Mouse (Mus musculus): ENCODE data around the gene Boll. TPM values are rescaled to one million over a fixed set of nuclear protein-coding genes. Genes with fewer than 3 reads are reported as not detected.

Boll gene
- polyA plus RNA-seq, 1 experiment from 2014 or later, result not detected

- no peaks in the 10 kb centered on the region for H3K36me3 ChIP-seq (ENCODE audit: control insufficient read depth, insufficient read depth, low read length)
- H3K9me3 ChIP-seq (ENCODE audit: control insufficient read depth, low read length), result no peaks in the 10 kb centered on the region
- H3K4me2 ChIP-seq (ENCODE audit: low read length), result no peak overlapping the region
- H3K4me3 ChIP-seq (replicated peaks; ENCODE audit: low read depth, low read length), result no peak overlapping the region
- DNase-seq (no peak), ATAC-seq (ENCODE audit: low FRiP score, low TSS enrichment) (no peak)
- 71% methylated on average over 9 of the region's 9 CpGs for WGBS
- H3K9ac ChIP-seq (replicated peaks; ENCODE audit: low read length), result no peak overlapping the region
- no peaks in the 10 kb centered on the region for H3K4me1 ChIP-seq (ENCODE audit: control insufficient read depth, insufficient read depth, low read length)
- no peak overlapping the region for H3K27ac ChIP-seq (replicated peaks; ENCODE audit: low read depth, low read length)
- H3K27me3 ChIP-seq (ENCODE audit: control insufficient read depth, insufficient read depth, low read length), result no peaks in the 10 kb centered on the region
Observed at GRCm38 (mm10) chr1:55279081-55279480, 84.2 kb downstream of the Boll start.

GRCm38 (mm10) chr1:55265447-55265846 is 97.8 kb downstream of the Boll start:
- Histone ChIP-seq H3K4me1 (ENCODE audit: control insufficient read depth, insufficient read depth, low read length) (no peaks in the 10 kb centered on the region), H3K4me2 (ENCODE audit: low read length) (no peak overlapping the region), H3K27ac (replicated peaks; ENCODE audit: low read depth, low read length) (no peak overlapping the region), H3K36me3 (ENCODE audit: control insufficient read depth, insufficient read depth, low read length) (no peaks in the 10 kb centered on the region), H3K4me3 (replicated peaks; ENCODE audit: low read depth, low read length) (no peak overlapping the region), H3K9me3 (ENCODE audit: control insufficient read depth, low read length) (no peaks in the 10 kb centered on the region), H3K27me3 (ENCODE audit: control insufficient read depth, insufficient read depth, low read length) (no peaks in the 10 kb centered on the region), H3K9ac (replicated peaks; ENCODE audit: low read length) (no peak overlapping the region)
- DNase-seq, result peak; percentile 0
- WGBS, result 73% methylated on average over 2 of the region's 2 CpGs
- ATAC-seq (ENCODE audit: low FRiP score, low TSS enrichment), result no peak

- H3K9me3 ChIP-seq (ENCODE audit: control insufficient read depth, low read length), result no peaks in the 10 kb centered on the region
- no peak overlapping the region for H3K4me3 ChIP-seq (replicated peaks; ENCODE audit: low read depth, low read length)
- WGBS, result 63% methylated on average over 2 of the region's 2 CpGs
- H3K9ac ChIP-seq (replicated peaks; ENCODE audit: low read length), result no peak overlapping the region
- H3K27ac ChIP-seq (replicated peaks; ENCODE audit: low read depth, low read length), result no peak overlapping the region
- H3K36me3 ChIP-seq (ENCODE audit: control insufficient read depth, insufficient read depth, low read length), result no peaks in the 10 kb centered on the region
- no peak for ATAC-seq (ENCODE audit: low FRiP score, low TSS enrichment)
- H3K4me1 ChIP-seq (ENCODE audit: control insufficient read depth, insufficient read depth, low read length), result no peaks in the 10 kb centered on the region
- no peak for DNase-seq
- H3K4me2 ChIP-seq (ENCODE audit: low read length), result no peak overlapping the region
- no peaks in the 10 kb centered on the region for H3K27me3 ChIP-seq (ENCODE audit: control insufficient read depth, insufficient read depth, low read length)
Observed at GRCm38 (mm10) chr1:55264385-55264784, 98.9 kb downstream of the Boll start.

- 87% methylated on average over 2 of the region's 2 CpGs for WGBS
- ATAC-seq (ENCODE audit: low FRiP score, low TSS enrichment), result no peak
- DNase-seq, result no peak
Observed at GRCm38 (mm10) chr1:55246374-55246773, 116.9 kb downstream of the Boll start.

GRCm38 (mm10) chr1:55239237-55239636 is 124.0 kb downstream of the Boll start:
- peaks cover 33% of the 10 kb centered on the region for H3K4me1 ChIP-seq (ENCODE audit: control insufficient read depth, insufficient read depth, low read length)
- 4% methylated on average over 1 of the region's 1 CpGs for WGBS
- H3K9me3 ChIP-seq (ENCODE audit: control insufficient read depth, low read length), result no peaks in the 10 kb centered on the region
- H3K4me2 ChIP-seq (ENCODE audit: low read length), result peak overlapping the region; percentile 87
- 0 out of 2 replicates have a peak, but pooled peaks cover 6% of the 10 kb centered on the region for H3K36me3 ChIP-seq (ENCODE audit: control insufficient read depth, insufficient read depth, low read length)
- ATAC-seq (ENCODE audit: low FRiP score, low TSS enrichment) (no peak), DNase-seq (peak; percentile 89)
- no peaks in the 10 kb centered on the region for H3K27me3 ChIP-seq (ENCODE audit: control insufficient read depth, insufficient read depth, low read length)
- H3K9ac ChIP-seq (replicated peaks; ENCODE audit: low read length), result no peak overlapping the region
- peak overlapping the region; percentile 81 for H3K4me3 ChIP-seq (replicated peaks; ENCODE audit: low read depth, low read length)
- no peak overlapping the region for H3K27ac ChIP-seq (replicated peaks; ENCODE audit: low read depth, low read length)

More at GRCm38 (mm10) chr1:55246374-55246773, 116.9 kb downstream of the Boll start:
- no peak overlapping the region for H3K9ac ChIP-seq (replicated peaks; ENCODE audit: low read length)
- H3K27me3 ChIP-seq (ENCODE audit: control insufficient read depth, insufficient read depth, low read length), result no peaks in the 10 kb centered on the region
- no peak overlapping the region for H3K4me2 ChIP-seq (ENCODE audit: low read length)
- no peak overlapping the region for H3K27ac ChIP-seq (replicated peaks; ENCODE audit: low read depth, low read length)
- H3K9me3 ChIP-seq (ENCODE audit: control insufficient read depth, low read length), result no peaks in the 10 kb centered on the region
- 0 out of 2 replicates have a peak, but pooled peaks cover 6% of the 10 kb centered on the region for H3K36me3 ChIP-seq (ENCODE audit: control insufficient read depth, insufficient read depth, low read length)
- H3K4me3 ChIP-seq (replicated peaks; ENCODE audit: low read depth, low read length), result no peak overlapping the region
- peaks cover 5% of the 10 kb centered on the region for H3K4me1 ChIP-seq (ENCODE audit: control insufficient read depth, insufficient read depth, low read length)

- peak overlapping the region; percentile 75 for H3K9ac ChIP-seq (replicated peaks; ENCODE audit: low read length)
- ATAC-seq (ENCODE audit: low FRiP score, low TSS enrichment) (no peak), DNase-seq (peak; percentile 19)
- peak overlapping the region; percentile 87 for H3K4me2 ChIP-seq (ENCODE audit: low read length)
- peak overlapping the region; percentile 81 for H3K4me3 ChIP-seq (replicated peaks; ENCODE audit: low read depth, low read length)
- no peaks in the 10 kb centered on the region for H3K9me3 ChIP-seq (ENCODE audit: control insufficient read depth, low read length)
- H3K4me1 ChIP-seq (ENCODE audit: control insufficient read depth, insufficient read depth, low read length), result peaks cover 33% of the 10 kb centered on the region
- WGBS, result 28% methylated on average over 13 of the region's 13 CpGs
- no peak overlapping the region for H3K27ac ChIP-seq (replicated peaks; ENCODE audit: low read depth, low read length)
- H3K27me3 ChIP-seq (ENCODE audit: control insufficient read depth, insufficient read depth, low read length), result no peaks in the 10 kb centered on the region
- H3K36me3 ChIP-seq (ENCODE audit: control insufficient read depth, insufficient read depth, low read length), result 0 out of 2 replicates have a peak, but pooled peaks cover 6% of the 10 kb centered on the region
Observed at GRCm38 (mm10) chr1:55238496-55238895, 124.8 kb downstream of the Boll start.

GRCm38 (mm10) chr1:55237643-55238161 is 125.6 kb downstream of the Boll start:
- Histone ChIP-seq H3K9ac (replicated peaks; ENCODE audit: low read length) (peak overlapping the region; percentile 75), H3K36me3 (ENCODE audit: control insufficient read depth, insufficient read depth, low read length) (0 out of 2 replicates have a peak, but pooled peaks cover 6% of the 10 kb centered on the region), H3K4me3 (replicated peaks; ENCODE audit: low read depth, low read length) (peak overlapping the region; percentile 81), H3K27me3 (ENCODE audit: control insufficient read depth, insufficient read depth, low read length) (no peaks in the 10 kb centered on the region), H3K4me1 (ENCODE audit: control insufficient read depth, insufficient read depth, low read length) (peaks cover 33% of the 10 kb centered on the region), H3K27ac (replicated peaks; ENCODE audit: low read depth, low read length) (peak overlapping the region; percentile 85), H3K4me2 (ENCODE audit: low read length) (peak overlapping the region; percentile 87), H3K9me3 (ENCODE audit: control insufficient read depth, low read length) (no peaks in the 10 kb centered on the region)
- WGBS, result under 1% methylated on average over 23 of the region's 23 CpGs
- ATAC-seq (ENCODE audit: low FRiP score, low TSS enrichment) (peak; percentile 57; the same call in 1 of the 2 replicates), DNase-seq (peak; percentile 47)

- WGBS, result under 1% methylated on average over 82 of the region's 82 CpGs
- peak within 1 kb of the TSS; percentile 87 for H3K4me2 ChIP-seq (ENCODE audit: low read length)
- H3K36me3 ChIP-seq (ENCODE audit: control insufficient read depth, insufficient read depth, low read length), result 0 out of 2 replicates have a peak, but pooled peaks cover under 1% of the 10 kb centered on the region
- ATAC-seq (ENCODE audit: low FRiP score, low TSS enrichment) (peak; percentile 100), DNase-seq (peak; percentile 99)
- peak within 1 kb of the TSS; percentile 85 for H3K27ac ChIP-seq (replicated peaks; ENCODE audit: low read depth, low read length)
- H3K4me3 ChIP-seq (replicated peaks; ENCODE audit: low read depth, low read length), result peak within 1 kb of the TSS; percentile 81
- peak within 1 kb of the TSS; percentile 75 for H3K9ac ChIP-seq (replicated peaks; ENCODE audit: low read length)
- peaks cover 33% of the 10 kb centered on the region for H3K4me1 ChIP-seq (ENCODE audit: control insufficient read depth, insufficient read depth, low read length)
- H3K9me3 ChIP-seq (ENCODE audit: control insufficient read depth, low read length), result no peaks in the 10 kb centered on the region
- H3K27me3 ChIP-seq (ENCODE audit: control insufficient read depth, insufficient read depth, low read length), result no peaks in the 10 kb centered on the region
Observed at GRCm38 (mm10) chr1:55236890-55237642, 126.2 kb downstream of the Boll start, which contains the start of gene Mars2. TSS of gene Mars2 (plus strand) at chr1:55237177.
